21 mouse cellular contexts compared by ENCODE assay signal in the genomic region with DNA sequence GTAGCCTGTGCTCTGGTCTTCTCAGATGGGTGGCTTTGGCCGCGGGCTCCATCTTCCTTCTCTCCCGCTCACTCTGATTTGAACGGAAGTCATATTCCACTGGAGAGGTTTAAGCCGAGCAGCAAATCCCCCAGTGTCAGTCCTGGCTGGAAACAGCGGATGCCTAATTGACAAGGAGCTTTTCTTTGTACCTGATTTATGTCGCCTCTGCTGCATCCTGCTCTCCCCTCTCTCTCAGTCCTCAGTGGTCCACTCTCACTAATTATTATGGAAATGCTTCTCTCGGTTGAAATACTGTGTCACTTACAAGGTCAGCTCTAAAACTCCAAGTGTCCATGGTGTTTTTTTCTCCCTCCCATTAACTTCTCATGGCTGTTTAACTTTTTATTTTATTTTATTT.
A peak's percentile ranks its signal among the peaks of the same experiment; 100 is the strongest.
DNase-seq lines count a peak whose midpoint lies in the region; ATAC-seq lines count a peak whose summit lies in the region.
"Had no signal": no experiment of that assay in that cellular context is flagged by ENCODE, and none has a peak within 500 bp of the region (broad histone marks: within the 10 kb centered on the region; RNA-seq: fewer than 3 reads in every experiment).

No protein-coding gene starts in this region.

- no peaks in the 10 kb centered on the region for H3K9me3 ChIP-seq in limb, embryonic 10.5 days (replicated peaks)
- H3K9me3 ChIP-seq in neural tube, embryonic 13.5 days: no peaks in the 10 kb centered on the region
- H3K9me3 ChIP-seq: embryonic facial prominence, embryonic 13.5 days; forebrain, embryonic 12.5 days; heart, embryonic 15.5 days; hindbrain, embryonic 13.5 days had no signal

- peak; percentile 65; the same call in 1 of the 2 replicates for ATAC-seq in neural tube, embryonic 13.5 days (ENCODE audit: low read depth)
- ATAC-seq: forebrain, postnatal 0 days had no signal

- H3K4me3 ChIP-seq in limb, embryonic 10.5 days: no peak overlapping the region
- H3K4me3 ChIP-seq in neural tube, embryonic 13.5 days: no peak overlapping the region
- H3K4me3 ChIP-seq: embryonic facial prominence, embryonic 13.5 days; forebrain, embryonic 12.5 days; heart, adult 2 months; heart, embryonic 15.5 days; hindbrain, embryonic 13.5 days had no signal

- H3K4me2 ChIP-seq in neural tube, embryonic 13.5 days: no peak overlapping the region
- H3K4me2 ChIP-seq: embryonic facial prominence, embryonic 13.5 days; forebrain, embryonic 12.5 days; heart, embryonic 11.5 days; heart, embryonic 15.5 days; hindbrain, embryonic 13.5 days had no signal

- H3K36me3 ChIP-seq in limb, embryonic 10.5 days: no peaks in the 10 kb centered on the region
- H3K36me3 ChIP-seq in neural tube, embryonic 13.5 days: no peaks in the 10 kb centered on the region
- H3K36me3 ChIP-seq: embryonic facial prominence, embryonic 13.5 days; forebrain, embryonic 12.5 days; heart, embryonic 15.5 days; hindbrain, embryonic 13.5 days had no signal

- peaks cover 12% of the 10 kb centered on the region; the same call in 1 of the 2 replicates for H3K27me3 ChIP-seq in limb, embryonic 10.5 days (ENCODE audit: low read depth, poor library complexity, severe bottlenecking)
- no peaks in the 10 kb centered on the region for H3K27me3 ChIP-seq in neural tube, embryonic 13.5 days
- H3K27me3 ChIP-seq: embryonic facial prominence, embryonic 13.5 days; forebrain, embryonic 12.5 days; hindbrain, embryonic 13.5 days had no signal

- intact Hi-C loops in left cerebral cortex, postnatal 10 days (cut with DNase I): no loop called here

- no peak overlapping the region for H3K9ac ChIP-seq in neural tube, embryonic 13.5 days
- H3K9ac ChIP-seq: embryonic facial prominence, embryonic 13.5 days; forebrain, embryonic 12.5 days; forebrain, postnatal 0 days; heart, embryonic 15.5 days; hindbrain, embryonic 13.5 days had no signal

- peaks cover 40% of the 10 kb centered on the region for H3K4me1 ChIP-seq in limb, embryonic 10.5 days
- H3K4me1 ChIP-seq in neural tube, embryonic 13.5 days (replicated peaks): peaks cover 26% of the 10 kb centered on the region
- H3K4me1 ChIP-seq: embryonic facial prominence, embryonic 13.5 days; heart, embryonic 15.5 days had no signal

- 56% methylated on average over 8 of the region's 8 CpGs for WGBS in limb, embryonic 10.5 days
- WGBS in neural tube, embryonic 13.5 days: 22% methylated on average over 8 of the region's 8 CpGs

- DNase-seq in embryo, embryonic 11 days: peak; percentile 34
- DNase-seq in embryo, embryonic 9.5 days (ENCODE audit: extremely low spot score): no peak
- DNase-seq in limb, embryonic 10.5 days (ENCODE audit: low spot score): no peak
- DNase-seq in mesoderm, embryonic 11.5 days (ENCODE audit: low read depth, low spot score): peak; percentile 55
- no peak for DNase-seq in left cerebral cortex, postnatal 10 days (ENCODE audit: extremely low spot score in 1 of 2, low spot score in 2 of 2)
- DNase-seq in cerebellum, adult 11 months: no peak
- DNase-seq in lung, adult 18-20 months: no peak
- DNase-seq: adrenal gland, postnatal 10 days; cerebellum, adult 18-20 months; cerebellum, adult 9-11 months; cerebellum, postnatal 36 days; forebrain, postnatal 0 days; gastrocnemius, postnatal 14 days; heart, adult 2 months; heart, postnatal 14 days had no signal

- peak overlapping the region; percentile 53 for H3K27ac ChIP-seq in limb, embryonic 10.5 days
- H3K27ac ChIP-seq in neural tube, embryonic 13.5 days (replicated peaks): peak overlapping the region; percentile 33; the same call in 1 of the 2 replicates
- H3K27ac ChIP-seq: embryonic facial prominence, embryonic 13.5 days; forebrain, embryonic 12.5 days; heart, adult 2 months; heart, embryonic 15.5 days; hindbrain, embryonic 13.5 days had no signal

Comparison
In these comparisons a context has a peak if more than half of its experiments do, and no peak if none do; other contexts are left out.
1. DNase-seq: peak in embryo, embryonic 11 days (single experiment) and mesoderm, embryonic 11.5 days (single experiment); none in embryo, embryonic 9.5 days (single experiment), limb, embryonic 10.5 days (single experiment), left cerebral cortex, postnatal 10 days (0 of 2), cerebellum, adult 11 months (single experiment) and lung, adult 18-20 months (0 of 2).